Mouse (Mus musculus) ES-Bruce4 (cell line): ENCODE data around the gene Ccdc190.

Experiments
- CTCF ChIP-seq: IDR thresholded peaks from one replicate; pipeline ENCODE4 v1.8.1; 2011; ENCODE audit warnings: low read depth, low read length
- EP300 ChIP-seq: IDR thresholded peaks from 2 replicates; pipeline ENCODE4 v1.6.1; 2011; ENCODE audit warnings: low read depth, low read length; ENCODE audit not compliant: insufficient read depth
- POLR2A ChIP-seq: IDR thresholded peaks from one replicate; pipeline ENCODE4 v1.8.1; 2011; ENCODE audit warnings: low read length; ENCODE audit not compliant: insufficient read depth

- TF ChIP-seq CTCF (no peak), EP300 (no peak), POLR2A (no peak)
Observed at GRCm38 (mm10) chr1:169953106-169953505, 24.7 kb downstream of the Ccdc190 start.
